Mouse (Mus musculus) limb, embryonic 11.5 days (tissue): ENCODE results near the gene Rnf227. TPM values are rescaled to one million over a fixed set of nuclear protein-coding genes. Genes with fewer than 3 reads are reported as not detected.

Experiments used
- ATAC-seq: fragments of 200-750 bp; cut with Nextera tagmentation; 2 replicates; pipeline ENCODE4 v1.8.0; 2017; ENCODE audit warnings: low read depth; ENCODE audit not compliant: insufficient number of reproducible peaks, low FRiP score, low TSS enrichment
- DNase-seq: peaks from one replicate; pipeline ENCODE4 v3.0.0-alpha.2; 2015; ENCODE audit warnings: low spot score
- H3K27ac ChIP-seq: fragments of 300-500 bp; sonication (generic); replicated peaks from 2 replicates; pipeline ENCODE4 v1.5.1; 2014; ENCODE audit warnings: low read depth, mild to moderate bottlenecking, low read length
- H3K27me3 ChIP-seq: fragments of 300-500 bp; sonication (generic); 2 replicates; pipeline ENCODE4 v1.6.1; 2014; ENCODE audit warnings: mild to moderate bottlenecking, low read length, mixed read lengths; ENCODE audit not compliant: control insufficient read depth, insufficient read depth
- H3K36me3 ChIP-seq: fragments of 300-500 bp; sonication (generic); 2 replicates; pipeline ENCODE4 v1.6.1; 2014; ENCODE audit warnings: mild to moderate bottlenecking, low read length, moderate library complexity, mixed read lengths; ENCODE audit not compliant: control insufficient read depth, insufficient read depth
- H3K4me1 ChIP-seq: fragments of 300-500 bp; sonication (generic); 2 replicates; pipeline ENCODE4 v1.6.1; 2014; ENCODE audit warnings: low read length, mixed read lengths; ENCODE audit not compliant: control insufficient read depth, insufficient read depth
- H3K4me2 ChIP-seq: fragments of 300-500 bp; sonication (generic); 2 replicates; pipeline ENCODE4 v1.6.1; 2014; ENCODE audit warnings: low read depth, mild to moderate bottlenecking, moderate library complexity; ENCODE audit not compliant: severe bottlenecking
- H3K4me3 ChIP-seq: fragments of 300-500 bp; sonication (generic); 2 replicates; pipeline ENCODE4 v1.5.1; 2014; ENCODE audit warnings: low read depth, low read length
- H3K9ac ChIP-seq: fragments of 300-500 bp; sonication (generic); 2 replicates; pipeline ENCODE4 v1.6.1; 2014; ENCODE audit warnings: mild to moderate bottlenecking, low read length
- H3K9me3 ChIP-seq: fragments of 300-500 bp; sonication (generic); 2 replicates; pipeline ENCODE4 v1.6.1; 2016; ENCODE audit warnings: low read length; ENCODE audit not compliant: control insufficient read depth
- WGBS: fragments of 180-500 bp; shearing (Covaris S2); extraction: QIAGEN DNeasy Blood & Tissue Kit; methylation state at CpG from one replicate; pipeline ENCODE4 v1.1.7; 2014; 5-methylcytosine and 5-hydroxymethylcytosine counted together
- polyA plus RNA-seq: library from polyadenylated mRNA; unstranded; fragments of >200 nt; fragmentation: Nextera tagmentation; extraction: Ambion mirVana; gene quantifications from 2 replicates; pipeline ENCODE4 v1.2.1, GENCODE M21; 2014

Gene Rnf227
- polyA plus RNA-seq, 1 experiment from 2014 or later: 25.0 TPM

DNA sequence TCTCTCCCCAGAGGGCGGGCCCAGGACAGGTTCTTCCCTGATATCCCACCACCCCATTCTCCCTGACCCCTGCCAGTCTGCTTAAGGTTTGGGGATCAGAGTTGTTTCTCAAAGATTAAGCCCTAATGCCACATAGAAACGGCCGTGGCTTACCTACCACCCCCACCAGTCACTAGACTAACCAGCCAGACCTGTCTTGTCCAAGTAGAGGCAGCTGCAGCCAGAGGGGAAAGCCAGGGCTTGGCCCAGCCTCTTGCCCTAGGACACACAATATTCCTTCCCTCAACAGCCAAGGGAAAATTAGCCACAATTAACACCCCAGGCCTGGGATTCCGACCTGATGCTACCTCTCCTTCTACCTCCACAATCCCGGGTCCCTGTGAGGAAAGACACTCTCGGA, 25.5 kb downstream of the Rnf227 start:
- WGBS: 18% methylated on average over 6 of the region's 6 CpGs
- peak overlapping the region; percentile 97 for H3K27ac ChIP-seq
- H3K4me3 ChIP-seq: peak overlapping the region; percentile 87
- peak overlapping the region; percentile 61 for H3K9ac ChIP-seq
- peaks cover 10% of the 10 kb centered on the region for H3K36me3 ChIP-seq
- H3K9me3 ChIP-seq: no peaks in the 10 kb centered on the region
- peak overlapping the region; percentile 94 for H3K4me2 ChIP-seq
- H3K4me1 ChIP-seq: peaks cover 23% of the 10 kb centered on the region
- DNase-seq (no peak), ATAC-seq (no peak)
- H3K27me3 ChIP-seq: no peaks in the 10 kb centered on the region

DNA sequence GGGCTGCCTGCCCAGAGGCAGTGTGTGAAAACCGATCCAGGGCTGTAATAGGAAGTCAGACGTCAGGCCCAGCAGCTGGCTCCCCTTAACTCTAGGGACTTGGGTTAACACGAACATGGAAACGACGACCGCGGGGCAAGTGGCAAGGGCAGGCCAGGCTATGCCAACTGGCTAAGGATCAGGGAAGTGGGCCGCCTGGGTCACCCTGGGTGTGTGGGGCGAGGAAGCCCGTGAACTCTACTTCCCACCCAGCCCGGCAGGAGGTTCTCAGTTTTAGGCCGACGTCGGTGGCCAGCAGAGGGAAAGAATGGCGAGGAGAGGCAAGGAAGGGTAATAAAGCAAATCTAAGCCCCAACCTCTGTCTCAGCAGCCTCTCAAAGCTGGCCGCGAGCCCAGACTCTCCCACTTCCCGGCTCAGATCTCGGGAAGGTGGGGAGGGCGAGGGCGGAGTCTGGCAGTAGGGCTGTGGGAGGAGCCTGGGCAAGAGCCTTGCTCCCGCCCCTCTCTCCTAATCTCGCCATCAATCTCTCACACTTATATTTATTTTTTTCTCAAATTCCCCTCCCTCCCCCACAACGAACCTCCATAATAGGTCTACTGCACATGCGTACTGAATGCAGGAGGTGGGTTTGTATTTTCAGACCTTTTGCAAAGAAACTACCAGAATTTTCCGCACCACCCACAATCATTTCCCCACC, 26.0 kb downstream of the Rnf227 start:
- ATAC-seq (peak; percentile 90), DNase-seq (peak; percentile 94)
- peaks cover 26% of the 10 kb centered on the region for H3K4me1 ChIP-seq
- peak overlapping the region; percentile 61 for H3K9ac ChIP-seq
- H3K9me3 ChIP-seq: no peaks in the 10 kb centered on the region
- no peaks in the 10 kb centered on the region for H3K27me3 ChIP-seq
- H3K27ac ChIP-seq: peak overlapping the region; percentile 99
- WGBS: under 1% methylated on average over 26 of the region's 26 CpGs
- peak overlapping the region; percentile 87 for H3K4me3 ChIP-seq
- H3K4me2 ChIP-seq: peak overlapping the region; percentile 94
- peaks cover 7% of the 10 kb centered on the region; the same call in 1 of the 2 replicates for H3K36me3 ChIP-seq

DNA sequence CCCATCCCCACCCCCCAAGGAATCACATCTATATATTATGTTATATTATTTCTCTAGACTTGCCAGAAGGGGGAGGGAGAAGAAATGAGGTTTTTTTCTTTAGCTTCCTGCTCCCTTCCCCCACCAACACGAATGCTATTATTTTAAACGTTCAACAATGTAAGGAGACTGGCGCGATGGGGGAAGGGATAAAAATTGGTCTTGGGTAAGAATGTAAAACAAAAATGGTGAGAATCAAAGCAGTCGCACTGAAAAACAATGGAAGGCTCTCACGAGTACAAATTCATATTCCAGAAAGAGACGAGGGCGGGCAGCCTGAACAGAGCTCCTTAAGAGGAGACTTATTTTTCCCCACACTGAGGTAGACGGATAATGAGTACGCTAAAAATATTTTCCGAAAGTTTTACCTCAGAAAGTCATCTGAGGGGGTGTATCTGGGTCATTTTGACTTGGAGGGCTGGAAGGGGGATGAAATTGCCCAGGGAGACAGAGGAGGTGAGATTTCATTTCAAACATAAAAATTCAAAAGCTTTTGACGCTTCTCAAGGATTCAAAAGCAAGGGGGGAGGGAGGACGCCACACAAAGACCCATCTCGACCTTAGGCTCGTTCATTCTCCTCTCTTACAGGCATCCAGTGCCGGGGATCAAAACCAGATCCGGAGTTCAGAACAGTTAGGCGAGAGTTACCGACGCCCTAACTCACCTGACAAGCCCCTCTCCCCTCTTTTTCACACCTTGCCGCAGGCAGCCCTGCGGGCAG, 26.8 kb downstream of the Rnf227 start:
- peak overlapping the region; percentile 94 for H3K4me2 ChIP-seq
- WGBS: under 1% methylated on average over 22 of the region's 22 CpGs
- ATAC-seq: no peak; the same call in 1 of the 2 replicates
- H3K27ac ChIP-seq: peak overlapping the region; percentile 99
- H3K27me3 ChIP-seq: no peaks in the 10 kb centered on the region
- H3K4me3 ChIP-seq: peak overlapping the region; percentile 87
- H3K36me3 ChIP-seq: peaks cover 7% of the 10 kb centered on the region; the same call in 1 of the 2 replicates
- peak overlapping the region; percentile 99 for H3K9ac ChIP-seq
- peak; percentile 74 for DNase-seq
- H3K9me3 ChIP-seq: no peaks in the 10 kb centered on the region
- H3K4me1 ChIP-seq: peaks cover 30% of the 10 kb centered on the region

DNA sequence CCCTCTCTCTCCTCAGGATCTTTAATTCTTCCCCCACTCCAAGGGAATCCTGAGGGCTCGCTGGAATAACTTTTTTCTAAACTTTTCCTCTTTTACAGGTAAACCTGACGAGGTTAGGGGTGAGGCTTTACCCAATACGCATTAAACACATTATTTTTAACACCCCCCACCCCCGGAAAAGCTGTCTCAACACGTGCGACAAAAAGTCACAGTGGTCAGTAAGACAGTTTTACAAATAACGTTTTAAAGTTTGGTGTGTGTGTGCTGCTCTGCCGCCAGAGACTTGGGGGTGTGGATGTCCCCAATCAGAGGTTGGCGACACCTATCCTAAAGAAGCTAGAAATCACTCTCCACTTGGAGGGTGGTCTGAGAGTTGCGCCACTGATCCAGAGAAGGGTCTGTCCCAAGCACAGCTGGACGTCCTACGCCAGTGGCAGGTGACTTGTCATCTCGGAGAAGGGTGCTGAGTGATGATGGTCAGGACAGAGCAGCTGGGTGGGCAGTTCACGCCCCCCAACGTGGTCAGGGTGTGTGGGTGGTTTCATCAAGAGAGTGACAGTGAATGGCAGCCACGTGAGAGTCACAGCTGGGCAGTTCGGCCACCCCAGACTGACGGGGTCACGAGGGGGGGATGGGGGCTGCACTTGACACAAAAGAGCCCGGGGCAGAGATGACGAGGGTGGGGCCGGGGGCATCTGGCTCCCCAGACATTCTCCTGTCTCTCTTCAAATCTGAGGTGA, 27.5 kb downstream of the Rnf227 start:
- peak; percentile 67 for DNase-seq
- H3K36me3 ChIP-seq: peaks cover 7% of the 10 kb centered on the region; the same call in 1 of the 2 replicates
- ATAC-seq: peak; percentile 19; the same call in 1 of the 2 replicates

GRCm38 (mm10) chr11:69368356-69369214, 28.3 kb downstream of the Rnf227 start:
- H3K9me3 ChIP-seq: no peaks in the 10 kb centered on the region
- peaks cover 6% of the 10 kb centered on the region; the same call in 1 of the 2 replicates for H3K36me3 ChIP-seq
- H3K4me3 ChIP-seq: peak overlapping the region; percentile 87
- no peaks in the 10 kb centered on the region for H3K27me3 ChIP-seq
- under 1% methylated on average over 38 of the region's 106 CpGs for WGBS
- H3K4me2 ChIP-seq: peak overlapping the region; percentile 94
- DNase-seq (peak; percentile 73), ATAC-seq (0 out of 2 replicates have a peak, but pooled peaks have one; percentile 10)
- H3K4me1 ChIP-seq: peaks cover 30% of the 10 kb centered on the region
- peak overlapping the region; percentile 99 for H3K27ac ChIP-seq
- peak overlapping the region; percentile 99 for H3K9ac ChIP-seq

More for the DNA sequence above, 27.5 kb downstream of the Rnf227 start:
- Histone ChIP-seq H3K4me3 (peak overlapping the region; percentile 87), H3K27ac (peak overlapping the region; percentile 99), H3K9ac (peak overlapping the region; percentile 99), H3K4me2 (peak overlapping the region; percentile 94), H3K4me1 (peaks cover 30% of the 10 kb centered on the region), H3K9me3 (no peaks in the 10 kb centered on the region), H3K27me3 (no peaks in the 10 kb centered on the region)
- WGBS: under 1% methylated on average over 22 of the region's 22 CpGs

DNA sequence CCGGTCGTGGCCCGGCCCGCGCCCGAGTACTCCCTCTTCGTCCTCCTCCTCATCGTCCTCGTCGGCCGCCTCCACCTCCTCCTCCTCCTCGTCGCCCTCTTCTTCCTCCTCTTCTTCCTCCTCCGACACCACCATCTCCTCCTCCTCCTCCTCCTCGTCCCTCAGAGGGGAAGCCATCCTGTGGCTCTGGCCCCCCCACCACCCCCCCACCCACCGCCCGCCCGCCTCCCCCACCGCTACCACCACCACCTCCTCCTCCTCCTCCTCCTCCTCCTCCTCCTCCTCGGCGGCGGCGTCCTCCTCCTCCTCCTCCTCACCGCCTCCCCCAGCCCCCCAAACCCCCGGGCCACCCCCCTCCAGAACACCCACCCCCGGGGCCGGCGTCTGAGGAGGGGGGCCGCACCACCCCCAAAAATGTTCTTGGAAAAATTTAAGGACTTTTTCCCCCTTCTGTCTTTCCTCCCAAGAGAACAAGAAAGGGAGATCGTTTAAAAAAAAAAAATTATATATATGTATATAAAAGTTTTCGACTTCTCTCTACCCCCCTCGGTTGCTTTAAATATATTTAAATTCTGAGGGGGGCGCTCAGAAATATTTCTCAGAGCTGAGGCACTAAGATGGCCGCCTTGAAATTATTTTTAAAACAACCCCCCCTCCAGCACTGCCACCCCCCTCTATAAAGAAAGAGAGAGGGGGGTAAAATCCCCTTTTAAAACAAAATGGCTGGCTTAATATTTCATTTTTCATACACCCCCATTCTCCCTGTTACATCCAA, 29.1 kb downstream of the Rnf227 start, which contains the start of gene Chd3:
Gene Chd3, minus strand, starts transcription at position 192 of the 775 bp plus-strand sequence.
- Histone ChIP-seq H3K4me3 (peak within 1 kb of the TSS; percentile 87), H3K27me3 (no peaks in the 10 kb centered on the region), H3K36me3 (peaks cover 2% of the 10 kb centered on the region; the same call in 1 of the 2 replicates), H3K27ac (peak within 1 kb of the TSS; percentile 99), H3K9me3 (no peaks in the 10 kb centered on the region), H3K9ac (peak within 1 kb of the TSS; percentile 99), H3K4me1 (peaks cover 27% of the 10 kb centered on the region), H3K4me2 (peak within 1 kb of the TSS; percentile 94)
- no peak for ATAC-seq
- WGBS: 5% methylated on average over 21 of the region's 34 CpGs
- peak; percentile 55 for DNase-seq
